Mouse (Mus musculus): Measurements from ENCODE around the gene Ngef.

DNA sequence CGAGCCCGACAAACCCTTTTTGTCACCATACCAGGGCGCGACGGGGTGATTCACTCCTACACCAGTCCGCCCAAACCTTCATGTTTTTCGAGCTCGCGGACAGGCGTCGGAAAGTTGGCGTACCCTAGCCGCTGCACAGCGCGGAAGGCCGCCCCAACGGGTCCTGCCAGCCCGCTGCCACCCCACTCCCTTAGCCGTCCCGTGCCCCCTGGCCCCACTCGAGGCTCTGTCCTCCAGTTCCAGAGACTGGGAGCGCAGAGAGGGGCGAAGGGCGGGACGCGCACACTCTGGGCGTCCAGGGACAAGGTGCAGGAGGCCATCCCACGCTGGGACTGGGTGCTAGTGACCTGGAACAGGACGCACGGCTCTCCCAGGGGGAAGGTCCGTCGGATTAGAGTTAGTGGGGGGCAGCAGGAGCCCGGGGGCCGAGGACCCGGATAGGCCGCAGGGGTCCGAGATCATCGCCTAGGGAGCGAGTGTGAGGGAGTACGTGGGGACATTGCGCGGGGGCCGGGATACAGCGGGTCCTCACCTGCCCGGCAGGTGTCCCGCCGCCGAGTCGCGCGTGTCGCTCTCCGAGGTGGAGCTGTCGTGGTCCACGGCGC is 64.0 kb downstream of the Ngef start, which contains the start of gene Neu2:
- TF ChIP-seq POLR2A (IDR thresholded peaks at IDR 0.05; ENCODE audit: insufficient read depth, low read depth, low read length), result no peak
- TF ChIP-seq CTCF (IDR thresholded peaks at IDR 0.05; ENCODE audit: insufficient read depth, low read depth, low read length), result no peak
